Mouse (Mus musculus): ENCODE measurements around the gene Gm43064. TPM values are rescaled to one million over a fixed set of nuclear protein-coding genes. Genes with fewer than 3 reads are reported as not detected.

The Gm43064 gene
- polyA plus RNA-seq, 1 experiment from 2014 or later, result 0.21 TPM

- Histone ChIP-seq H3K4me2 (no peak overlapping the region), H3K27me3 (replicated peaks) (no peaks in the 10 kb centered on the region), H3K9me3 (no peaks in the 10 kb centered on the region), H3K9ac (no peak overlapping the region), H3K36me3 (no peaks in the 10 kb centered on the region), H3K27ac (replicated peaks) (no peak overlapping the region), H3K4me1 (peaks cover 15% of the 10 kb centered on the region), H3K4me3 (no peak overlapping the region)
- 86% methylated on average over 7 of the region's 7 CpGs for WGBS
- no peak for ATAC-seq (ENCODE audit: extremely low read depth, insufficient number of reproducible peaks, low FRiP score, low TSS enrichment)
These were observed 47.8 kb downstream of the Gm43064 start for GRCm38 (mm10) chr3:103857036-103857805.

DNA sequence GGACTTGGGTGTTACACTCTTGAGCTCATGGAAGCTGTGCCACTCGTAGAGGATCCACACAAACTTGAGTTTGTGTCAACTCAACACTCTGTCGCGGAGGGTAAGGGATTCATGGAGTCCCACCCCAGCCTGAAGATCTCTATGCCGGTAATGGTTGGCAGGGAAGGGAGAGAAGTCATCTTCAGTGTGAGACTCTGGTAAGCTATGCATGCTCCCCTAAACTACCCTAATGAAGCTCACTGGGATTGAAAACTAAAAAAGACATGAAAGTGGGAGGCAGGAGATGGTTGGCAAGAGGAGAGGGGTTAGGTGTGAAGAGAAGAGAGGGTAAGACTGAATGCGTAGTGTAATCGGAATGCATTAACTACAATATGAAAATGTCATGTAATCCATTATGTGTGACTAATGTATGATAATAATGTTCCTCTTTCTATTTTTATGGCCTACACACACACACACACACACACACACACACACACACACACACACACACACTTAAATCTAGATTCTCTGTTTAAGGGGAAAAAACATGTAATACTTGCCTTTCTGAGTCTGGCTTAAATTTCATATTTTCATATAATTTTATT is 48.7 kb downstream of the Gm43064 start:
- Histone ChIP-seq H3K36me3 (no peaks in the 10 kb centered on the region), H3K27me3 (replicated peaks) (no peaks in the 10 kb centered on the region), H3K27ac (replicated peaks) (no peak overlapping the region), H3K9ac (no peak overlapping the region), H3K4me3 (no peak overlapping the region), H3K9me3 (no peaks in the 10 kb centered on the region), H3K4me1 (peaks cover 15% of the 10 kb centered on the region), H3K4me2 (no peak overlapping the region)
- 80% methylated on average over 6 of the region's 6 CpGs for WGBS
- no peak for ATAC-seq (ENCODE audit: extremely low read depth, insufficient number of reproducible peaks, low FRiP score, low TSS enrichment)

- WGBS, result 65% methylated on average over 12 of the region's 12 CpGs
- H3K4me1 ChIP-seq, result peaks cover 15% of the 10 kb centered on the region
- H3K27ac ChIP-seq (replicated peaks), result peak within 1 kb of the TSS; percentile 42
- ATAC-seq (ENCODE audit: extremely low read depth, insufficient number of reproducible peaks, low FRiP score, low TSS enrichment), result no peak
- H3K4me2 ChIP-seq, result peak within 1 kb of the TSS; percentile 16; the same call in 1 of the 2 replicates
- no peaks in the 10 kb centered on the region for H3K27me3 ChIP-seq (replicated peaks)
- H3K36me3 ChIP-seq, result no peaks in the 10 kb centered on the region
- H3K4me3 ChIP-seq, result no peak within 1 kb of the TSS
- H3K9me3 ChIP-seq, result no peaks in the 10 kb centered on the region
- H3K9ac ChIP-seq, result no peak within 1 kb of the TSS
These were observed 49.8 kb downstream of the Gm43064 start, which contains the start of gene Ptpn22 for GRCm38 (mm10) chr3:103858881-103859801. Gene Ptpn22 (plus strand): TSS chr3:103859795.

DNA sequence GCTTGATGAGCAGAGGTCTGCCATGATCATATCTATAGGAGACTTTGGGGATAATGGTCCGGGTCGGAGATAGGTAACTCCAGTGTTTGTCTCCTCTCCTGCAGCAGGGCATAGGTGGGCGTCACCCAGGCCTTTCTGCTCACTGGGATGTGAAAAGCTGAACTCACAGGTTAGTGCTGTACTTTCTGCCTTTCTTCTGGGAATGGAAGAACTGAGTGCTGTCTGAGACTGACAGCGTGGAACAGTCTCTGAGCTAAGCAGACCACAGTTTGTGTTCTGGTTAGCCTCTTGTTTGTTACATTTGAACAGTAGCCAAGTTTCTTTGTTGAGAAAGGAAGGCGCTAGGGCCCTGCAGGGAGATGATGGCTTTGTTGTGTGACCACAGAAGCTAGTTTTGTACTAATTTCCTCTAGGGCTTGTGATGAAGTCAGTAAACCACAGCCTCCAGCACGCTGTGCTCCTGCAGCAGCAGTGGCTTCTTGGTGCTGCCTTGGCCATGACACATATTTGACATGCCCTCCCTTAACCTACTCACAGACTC is 50.5 kb downstream of the Gm43064 start:
- Histone ChIP-seq H3K36me3 (no peaks in the 10 kb centered on the region), H3K9me3 (no peaks in the 10 kb centered on the region), H3K4me3 (no peak overlapping the region), H3K27ac (replicated peaks) (peak overlapping the region; percentile 42), H3K9ac (no peak overlapping the region), H3K4me1 (peaks cover 15% of the 10 kb centered on the region), H3K4me2 (peak overlapping the region; percentile 16; the same call in 1 of the 2 replicates), H3K27me3 (replicated peaks) (no peaks in the 10 kb centered on the region)
- WGBS, result 58% methylated on average over 6 of the region's 6 CpGs
- no peak for ATAC-seq (ENCODE audit: extremely low read depth, insufficient number of reproducible peaks, low FRiP score, low TSS enrichment)

- 73% methylated on average over 4 of the region's 4 CpGs for WGBS
- H3K4me2 ChIP-seq, result no peak overlapping the region
- H3K4me3 ChIP-seq, result no peak overlapping the region
- H3K4me1 ChIP-seq, result peaks cover 15% of the 10 kb centered on the region
- H3K27ac ChIP-seq (replicated peaks), result no peak overlapping the region
- no peak for ATAC-seq (ENCODE audit: extremely low read depth, insufficient number of reproducible peaks, low FRiP score, low TSS enrichment)
- no peaks in the 10 kb centered on the region for H3K9me3 ChIP-seq
- no peaks in the 10 kb centered on the region; the same call in 1 of the 2 replicates for H3K27me3 ChIP-seq (replicated peaks)
- H3K36me3 ChIP-seq, result no peaks in the 10 kb centered on the region
- no peak overlapping the region for H3K9ac ChIP-seq
These were observed 53.4 kb downstream of the Gm43064 start for GRCm38 (mm10) chr3:103862721-103863220.

- Histone ChIP-seq H3K27ac (replicated peaks) (no peak overlapping the region), H3K9me3 (no peaks in the 10 kb centered on the region), H3K4me1 (peaks cover 13% of the 10 kb centered on the region), H3K27me3 (replicated peaks) (no peaks in the 10 kb centered on the region; the same call in 1 of the 2 replicates), H3K9ac (no peak overlapping the region), H3K4me3 (no peak overlapping the region), H3K36me3 (no peaks in the 10 kb centered on the region), H3K4me2 (no peak overlapping the region)
- no peak for ATAC-seq (ENCODE audit: extremely low read depth, insufficient number of reproducible peaks, low FRiP score, low TSS enrichment)
- 86% methylated on average over 6 of the region's 6 CpGs for WGBS
These were observed 54.8 kb downstream of the Gm43064 start for GRCm38 (mm10) chr3:103864200-103864599.

DNA sequence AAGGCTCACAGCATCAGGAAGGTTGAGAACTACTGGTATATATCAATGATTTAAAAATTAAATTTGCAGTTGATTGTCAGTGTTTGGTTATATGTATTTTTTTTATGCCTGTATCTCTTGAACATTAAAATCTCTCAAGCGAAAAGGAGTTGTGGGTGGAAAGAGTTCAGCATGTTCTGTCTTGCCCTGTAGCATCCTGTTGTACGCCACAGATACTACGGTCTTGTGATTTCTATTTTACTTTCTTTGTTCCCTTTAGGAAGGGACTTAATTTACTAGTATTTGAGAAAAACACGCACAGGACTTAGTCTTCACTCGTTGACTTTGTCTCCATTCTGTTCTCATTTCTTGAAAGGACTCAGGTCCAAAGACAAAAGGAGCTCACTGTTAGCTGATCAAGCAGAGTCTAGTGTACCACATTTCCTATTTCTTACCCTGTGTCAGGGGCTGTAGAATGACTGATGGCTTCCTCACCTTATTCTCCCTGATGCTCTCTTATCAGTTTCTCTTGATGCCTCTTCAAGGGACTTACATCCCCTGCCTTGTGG is 58.1 kb downstream of the Gm43064 start:
- no peaks in the 10 kb centered on the region for H3K4me1 ChIP-seq
- 79% methylated on average over 5 of the region's 5 CpGs for WGBS
- ATAC-seq (ENCODE audit: extremely low read depth, insufficient number of reproducible peaks, low FRiP score, low TSS enrichment), result no peak
- no peak overlapping the region for H3K27ac ChIP-seq (replicated peaks)
- H3K9ac ChIP-seq, result no peak overlapping the region
- no peak overlapping the region for H3K4me2 ChIP-seq
- no peaks in the 10 kb centered on the region for H3K36me3 ChIP-seq
- H3K27me3 ChIP-seq (replicated peaks), result no peaks in the 10 kb centered on the region; the same call in 1 of the 2 replicates
- H3K9me3 ChIP-seq, result no peaks in the 10 kb centered on the region
- H3K4me3 ChIP-seq, result no peak overlapping the region

GRCm38 (mm10) chr3:103868008-103868407 is 58.6 kb downstream of the Gm43064 start:
- Histone ChIP-seq H3K4me1 (no peaks in the 10 kb centered on the region), H3K4me3 (no peak overlapping the region), H3K36me3 (no peaks in the 10 kb centered on the region), H3K4me2 (no peak overlapping the region), H3K9ac (no peak overlapping the region), H3K27ac (replicated peaks) (no peak overlapping the region), H3K9me3 (no peaks in the 10 kb centered on the region), H3K27me3 (replicated peaks) (no peaks in the 10 kb centered on the region; the same call in 1 of the 2 replicates)
- WGBS, result 66% methylated on average over 4 of the region's 4 CpGs
- ATAC-seq (ENCODE audit: extremely low read depth, insufficient number of reproducible peaks, low FRiP score, low TSS enrichment), result no peak

GRCm38 (mm10) chr3:103872663-103873098 is 63.3 kb downstream of the Gm43064 start:
- ATAC-seq (ENCODE audit: extremely low read depth, insufficient number of reproducible peaks, low FRiP score, low TSS enrichment), result no peak
- no peaks in the 10 kb centered on the region for H3K9me3 ChIP-seq

DNA sequence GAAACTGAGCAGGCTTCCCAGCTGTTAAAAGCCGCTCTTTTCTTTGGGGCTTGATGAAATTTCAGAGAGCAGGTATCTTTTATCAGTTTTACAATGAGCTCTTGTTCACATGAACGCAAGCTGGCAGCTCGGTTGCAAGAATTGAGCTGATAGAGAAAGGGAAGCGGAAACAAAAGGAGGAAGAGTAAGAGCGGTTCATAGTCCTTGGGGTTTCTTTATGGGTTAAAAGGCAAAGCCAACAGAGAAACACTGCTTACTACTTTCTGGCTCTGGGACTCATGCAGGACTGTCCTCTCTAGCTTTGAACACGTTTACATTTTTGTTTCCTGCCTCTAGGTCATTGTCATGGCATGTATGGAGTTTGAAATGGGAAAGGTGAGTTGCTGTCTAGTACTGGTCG is 65.0 kb downstream of the Gm43064 start:
- no peaks in the 10 kb centered on the region for H3K36me3 ChIP-seq
- no peak overlapping the region for H3K9ac ChIP-seq
- H3K9me3 ChIP-seq, result no peaks in the 10 kb centered on the region
- no peak overlapping the region for H3K27ac ChIP-seq (replicated peaks)
- WGBS, result 56% methylated on average over 7 of the region's 7 CpGs
- no peak for ATAC-seq (ENCODE audit: extremely low read depth, insufficient number of reproducible peaks, low FRiP score, low TSS enrichment)
- no peak overlapping the region for H3K4me2 ChIP-seq
- H3K4me1 ChIP-seq, result no peaks in the 10 kb centered on the region
- no peak overlapping the region for H3K4me3 ChIP-seq
- H3K27me3 ChIP-seq (replicated peaks), result no peaks in the 10 kb centered on the region

More at GRCm38 (mm10) chr3:103872663-103873098, 63.3 kb downstream of the Gm43064 start:
- no peaks in the 10 kb centered on the region for H3K36me3 ChIP-seq
- no peak overlapping the region for H3K9ac ChIP-seq
- H3K4me2 ChIP-seq, result no peak overlapping the region
- WGBS, result 52% methylated on average over 3 of the region's 3 CpGs
- no peaks in the 10 kb centered on the region for H3K4me1 ChIP-seq
- H3K27ac ChIP-seq (replicated peaks), result no peak overlapping the region
- no peaks in the 10 kb centered on the region; the same call in 1 of the 2 replicates for H3K27me3 ChIP-seq (replicated peaks)
- H3K4me3 ChIP-seq, result no peak overlapping the region
